Mouse (Mus musculus): ENCODE data around the gene Sdk2. TPM values are rescaled to one million over a fixed set of nuclear protein-coding genes. Genes with fewer than 3 reads are reported as not detected.

Gene Sdk2
- total RNA-seq, 2 experiments from 2014 or later: 3.1 to 6.0 TPM

GRCm38 (mm10) chr11:113928831-113929230, 138.0 kb downstream of the Sdk2 start:
- DNase-seq: no peak

DNA sequence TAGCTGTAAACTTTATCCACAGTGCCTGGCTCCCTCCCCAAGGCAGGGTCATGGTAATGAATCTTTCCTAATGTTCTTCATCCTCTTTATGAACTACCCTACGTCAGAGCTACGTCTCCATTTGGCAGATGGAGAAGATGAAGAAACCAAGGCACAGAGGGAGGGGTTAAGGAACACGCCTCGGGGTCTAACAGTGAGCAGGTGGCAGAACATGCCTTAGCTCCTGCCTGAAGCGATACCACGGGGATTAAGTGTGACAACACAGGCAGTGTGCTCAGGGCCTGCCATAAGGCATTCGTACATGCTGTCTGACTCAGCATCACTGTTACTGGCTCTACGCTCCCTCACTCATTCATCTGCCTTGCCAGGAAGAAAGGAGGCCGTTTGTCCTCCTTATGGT, 138.6 kb downstream of the Sdk2 start:
- no peak for DNase-seq

GRCm38 (mm10) chr11:113927826-113928225, 139.0 kb downstream of the Sdk2 start:
- no peak for DNase-seq

DNA sequence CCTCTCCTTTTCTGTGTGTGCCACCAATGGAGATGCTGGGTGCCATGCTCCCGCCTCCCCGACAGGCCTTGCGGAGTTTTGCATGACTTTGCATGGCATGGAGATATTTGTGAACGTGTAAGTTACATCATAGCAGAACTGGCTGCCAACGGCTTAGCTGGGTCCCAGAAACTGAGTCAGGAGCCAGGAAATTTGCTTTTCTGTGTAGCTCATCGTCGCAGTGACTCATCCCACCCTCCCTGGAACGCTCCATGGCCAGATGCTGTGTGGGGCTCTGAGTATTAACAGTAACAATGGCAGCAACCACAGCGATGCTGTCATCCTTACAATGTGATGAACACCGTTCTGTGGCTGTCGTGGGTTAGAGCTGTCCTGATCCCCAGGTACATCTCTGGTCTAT, 139.6 kb downstream of the Sdk2 start:
- peak; percentile 65 to 66 for DNase-seq

DNA sequence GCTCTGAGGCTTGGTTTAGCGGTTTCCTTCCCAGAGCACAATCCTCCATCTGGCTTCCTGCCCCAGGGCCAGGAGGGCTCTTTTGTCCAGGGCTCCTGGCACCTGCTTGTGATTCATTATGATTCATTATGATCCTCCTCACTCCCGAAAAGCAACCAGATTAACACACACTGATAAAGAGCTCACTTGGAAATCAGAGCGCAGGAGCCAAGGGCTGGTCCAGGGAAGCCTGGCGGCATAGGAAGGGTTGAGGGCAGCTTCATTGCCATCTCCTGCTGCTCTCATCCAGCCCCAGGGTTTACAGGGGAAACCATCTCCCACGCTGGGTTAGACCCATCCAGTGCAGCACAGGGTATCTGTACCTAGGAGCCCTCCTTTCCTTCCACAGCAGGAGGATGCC, 143.7 kb downstream of the Sdk2 start:
- peak; percentile 16 to 22 for DNase-seq

DNA sequence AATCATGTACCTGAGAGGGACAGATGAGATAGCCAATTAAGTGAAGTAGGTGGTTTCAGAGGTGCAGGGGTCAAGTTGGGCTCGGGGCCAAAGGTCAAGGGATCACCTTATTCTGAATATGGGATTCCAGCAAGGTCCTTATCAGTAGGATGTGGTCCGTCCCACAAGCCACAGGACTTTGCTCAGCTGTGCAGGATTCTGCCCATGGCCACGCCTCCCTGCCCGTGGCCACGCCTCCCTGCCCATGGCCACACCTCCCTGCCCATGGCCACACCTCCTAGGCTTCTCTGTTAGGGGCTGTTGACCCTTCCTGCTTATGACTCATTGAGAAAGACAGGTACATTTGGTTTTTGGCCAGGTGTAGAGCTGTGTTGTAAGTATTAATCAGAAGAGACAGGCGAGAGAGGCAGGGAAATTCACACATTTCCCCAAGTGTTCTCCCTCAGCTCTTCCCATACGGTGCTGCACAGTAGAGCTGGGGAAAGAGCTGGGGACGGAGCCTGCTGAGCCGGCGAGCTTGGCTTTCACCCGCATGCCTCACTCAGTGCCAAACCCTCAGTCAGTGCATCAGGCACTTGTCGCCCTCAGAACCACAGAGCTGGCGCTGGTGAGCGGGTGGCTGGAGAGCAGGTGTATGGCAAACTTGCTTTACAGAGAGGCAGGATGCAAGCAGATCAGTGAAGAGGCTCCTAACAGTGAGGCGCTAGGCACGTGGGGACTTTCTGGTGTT, 163.6 kb downstream of the Sdk2 start:
- no peak for DNase-seq

DNA sequence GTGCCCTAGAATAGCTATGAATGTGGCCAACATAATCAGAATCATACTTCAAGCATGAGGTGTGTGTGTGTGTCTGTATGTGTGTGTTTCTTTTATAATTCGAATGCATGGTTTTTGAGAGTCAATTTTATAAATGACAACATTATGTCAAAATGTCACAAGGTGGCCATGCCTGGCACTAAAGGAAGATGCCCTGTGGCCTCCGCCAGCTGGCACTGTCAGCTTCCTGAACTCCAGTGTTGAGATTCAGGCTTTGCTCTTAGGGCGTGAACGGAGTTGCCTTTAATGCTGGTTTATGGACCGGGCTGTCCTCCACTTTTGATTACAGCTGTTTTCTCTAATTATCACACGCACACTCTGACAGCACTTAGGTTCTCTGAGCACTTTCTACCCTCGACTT, 164.9 kb downstream of the Sdk2 start:
- no peak for DNase-seq

GRCm38 (mm10) chr11:113898671-113899070, 168.2 kb downstream of the Sdk2 start:
- DNase-seq: no peak

DNA sequence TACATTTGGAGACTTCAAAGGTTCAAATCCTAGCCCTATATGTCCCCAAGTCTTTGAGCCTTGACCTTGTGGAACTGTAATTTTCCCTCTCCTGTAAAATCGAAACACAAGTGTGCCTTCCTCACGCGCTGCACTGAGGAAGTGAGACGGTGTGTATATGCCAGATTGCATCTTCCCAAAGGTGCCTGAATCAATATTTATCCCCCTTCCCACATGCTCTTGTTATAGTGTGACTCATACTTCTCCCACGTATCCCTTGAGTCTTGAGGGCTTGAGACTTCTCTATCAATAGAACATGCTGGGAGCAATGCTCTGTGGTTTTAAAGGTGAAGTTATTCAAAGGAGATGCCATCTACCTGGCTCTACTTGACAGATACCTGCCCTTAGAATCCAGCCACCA, 170.8 kb downstream of the Sdk2 start:
- DNase-seq: no peak

GRCm38 (mm10) chr11:113892924-113893323, 173.9 kb downstream of the Sdk2 start:
- no peak for DNase-seq

DNA sequence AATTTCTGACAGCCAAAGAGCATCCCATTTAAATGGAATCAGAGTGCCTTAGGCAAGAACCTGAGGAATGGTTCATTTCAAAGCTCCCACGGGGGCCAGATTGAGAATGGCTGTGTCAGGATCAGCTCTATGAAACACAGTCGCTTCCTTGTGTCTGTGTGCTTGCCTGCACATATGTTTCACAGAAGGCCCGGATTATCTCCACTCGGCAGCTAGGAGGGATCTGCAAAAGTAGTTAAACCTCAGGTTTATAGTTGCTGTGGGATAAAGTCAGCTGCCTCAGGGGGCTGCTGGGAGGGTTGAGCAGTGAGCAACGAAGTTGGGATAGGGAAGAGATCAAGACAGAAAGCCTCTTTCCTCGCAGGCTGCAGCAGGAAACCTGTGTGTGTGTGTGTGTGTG, 174.8 kb downstream of the Sdk2 start:
- DNase-seq: no peak

- no peak for DNase-seq
These were observed 178.6 kb downstream of the Sdk2 start for GRCm38 (mm10) chr11:113888156-113888750.

- DNase-seq: no peak
These were observed 180.5 kb downstream of the Sdk2 start for GRCm38 (mm10) chr11:113886299-113886698.

GRCm38 (mm10) chr11:113884962-113885361, 181.9 kb downstream of the Sdk2 start:
- DNase-seq: no peak

- DNase-seq: no peak
These were observed 183.8 kb downstream of the Sdk2 start for GRCm38 (mm10) chr11:113883031-113883430.

DNA sequence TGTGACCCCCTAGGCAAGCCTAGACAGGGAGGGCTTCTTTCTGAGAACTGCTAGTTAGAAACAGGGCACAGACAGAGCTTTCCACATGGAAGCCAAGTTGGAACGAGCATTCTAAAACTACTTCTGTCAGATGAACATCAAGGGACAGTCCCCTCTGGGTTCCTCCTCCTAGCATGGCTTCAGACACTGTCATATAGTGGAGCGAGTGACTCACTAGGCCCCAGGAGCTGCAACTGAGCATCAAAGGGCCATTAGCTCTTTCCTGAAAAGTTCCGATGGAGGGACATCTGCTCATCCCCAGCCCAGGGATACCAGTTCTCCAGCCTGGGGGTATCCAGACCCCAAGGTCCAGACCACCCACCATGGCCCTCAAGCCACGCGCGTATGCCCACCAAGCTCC, 185.0 kb downstream of the Sdk2 start:
- no peak for DNase-seq

DNA sequence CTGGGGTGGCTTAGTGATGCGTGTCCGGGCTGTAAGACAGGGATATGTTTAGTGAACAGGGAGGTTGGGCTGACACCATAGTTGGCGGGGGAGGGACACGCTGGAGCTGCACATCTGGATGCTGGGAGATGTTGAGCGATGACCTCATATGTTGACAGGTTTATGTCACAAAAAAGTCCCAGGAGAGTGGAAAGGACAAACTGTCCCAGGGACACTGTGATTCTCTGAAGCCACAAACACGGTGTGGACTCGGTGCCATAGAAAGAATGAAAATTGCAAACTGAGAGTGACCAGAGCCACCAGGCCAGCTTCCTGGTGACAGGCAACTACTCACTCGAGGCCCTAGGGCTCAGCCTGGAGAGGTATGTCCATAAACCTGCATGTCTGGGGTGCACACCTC, 199.8 kb downstream of the Sdk2 start:
- no peak for DNase-seq

DNA sequence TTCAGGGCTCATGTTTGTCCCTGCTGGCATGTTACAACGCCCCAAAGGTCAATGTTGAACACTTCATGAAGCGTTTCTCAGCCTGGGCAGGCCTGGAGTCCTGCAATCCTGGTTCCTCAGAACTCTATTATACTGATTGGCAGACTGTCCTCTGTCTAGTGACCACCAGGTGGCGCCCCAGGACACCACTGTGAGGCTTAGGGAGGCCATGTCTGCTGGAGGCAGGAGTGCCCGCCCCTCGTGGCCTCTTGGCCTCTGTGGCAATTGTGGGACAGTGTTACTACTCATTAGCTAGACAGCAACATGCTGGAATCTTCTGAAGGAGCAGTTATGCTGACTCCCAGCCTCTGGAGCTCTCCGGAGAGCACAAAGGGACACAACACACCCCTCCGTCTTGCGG, 201.2 kb downstream of the Sdk2 start:
- peak; percentile 93 to 94 for DNase-seq

DNA sequence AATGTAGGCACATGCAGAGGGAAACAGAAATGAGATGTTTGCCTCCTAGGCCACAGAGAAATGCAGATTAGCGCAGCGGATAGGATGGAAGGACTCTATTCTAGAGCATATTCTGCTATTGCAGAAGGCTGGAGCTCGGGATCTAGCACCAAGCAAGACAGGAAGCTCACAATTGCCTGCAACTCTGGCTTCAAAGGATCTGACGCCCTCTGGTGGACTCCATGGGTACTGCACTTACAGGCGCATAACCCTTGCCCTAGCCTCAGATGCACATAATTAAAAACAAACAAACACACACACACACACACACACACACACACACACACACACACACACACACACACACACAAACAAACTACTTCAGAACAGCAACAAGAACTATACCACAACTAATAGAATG, 203.4 kb downstream of the Sdk2 start:
- DNase-seq: peak; percentile 23 to 48

GRCm38 (mm10) chr11:113855661-113856060, 211.2 kb downstream of the Sdk2 start:
- no peak for DNase-seq

GRCm38 (mm10) chr11:113851750-113852149, 215.1 kb downstream of the Sdk2 start:
- no peak for DNase-seq

DNA sequence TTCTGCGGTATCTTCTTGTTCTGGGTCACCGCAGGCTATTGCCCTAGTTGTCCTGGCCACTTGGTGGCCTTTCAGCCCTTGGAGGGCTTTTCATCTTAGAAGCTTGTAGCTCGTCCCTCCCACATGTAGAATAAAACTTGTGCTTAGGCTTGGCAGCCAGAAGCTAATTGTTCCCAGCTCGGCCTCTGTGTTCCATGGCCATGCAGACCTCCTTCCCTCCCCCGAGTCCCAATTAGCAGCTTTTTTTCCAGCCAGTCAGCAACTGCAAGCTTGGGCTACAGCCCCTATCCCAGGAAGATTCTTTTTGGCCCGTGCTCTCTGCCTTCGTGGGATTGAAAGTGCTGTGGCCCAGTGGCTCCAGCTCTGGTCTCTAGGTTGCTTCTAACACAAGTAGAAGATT, 217.5 kb downstream of the Sdk2 start:
- no peak for DNase-seq

DNA sequence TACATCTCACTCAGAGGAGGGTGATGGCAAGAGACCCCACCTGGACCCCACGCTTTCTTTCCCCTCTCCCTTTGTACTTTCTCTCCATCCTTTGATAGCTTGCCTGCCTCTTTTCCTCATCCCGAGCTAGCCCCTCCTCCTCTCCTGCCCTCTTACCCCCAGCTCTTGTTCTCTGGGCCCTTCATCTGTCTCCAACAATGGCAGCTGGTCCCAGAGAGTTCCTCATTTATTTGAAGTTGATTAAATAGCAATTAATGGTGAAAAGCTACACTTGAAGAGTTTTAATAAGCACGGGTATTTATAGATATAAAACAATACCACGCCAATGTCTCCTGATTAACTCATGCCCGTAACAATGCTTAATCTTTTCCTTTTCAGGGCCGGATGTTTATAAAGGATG, 222.9 kb downstream of the Sdk2 start:
- no peak for DNase-seq

DNA sequence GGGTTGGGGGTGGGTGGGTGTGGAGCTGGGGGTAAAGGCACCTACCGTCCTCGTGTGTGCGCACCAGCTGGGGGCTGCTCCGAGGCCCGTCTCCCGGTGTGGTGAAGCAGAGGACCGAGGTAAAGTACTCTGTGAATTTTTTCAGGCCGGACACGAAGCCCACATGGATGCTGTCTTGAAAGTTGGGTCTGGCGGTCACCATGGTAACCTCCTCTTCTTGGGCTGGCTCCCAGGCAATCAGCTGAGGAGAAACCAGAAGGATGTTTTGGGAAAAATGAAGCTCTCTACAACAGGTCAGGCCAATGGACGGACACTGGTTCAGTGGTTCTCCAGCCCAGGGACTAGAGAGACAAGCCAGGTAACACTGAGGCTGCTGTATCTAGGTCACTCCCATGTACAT, 224.0 kb downstream of the Sdk2 start:
- no peak for DNase-seq

All from adrenal gland, postnatal 36 days (tissue).